Mouse (Mus musculus): ENCODE data around the gene Cttnbp2.
"Not testable (repeated sequence)": the region's sequence is repeated elsewhere in the genome, so short reads cannot be mapped to it uniquely, and the experiment has no call there.

Cttnbp2 gene

GRCm38 (mm10) chr6:18411505-18412225, 103.0 kb downstream of the Cttnbp2 start:
- DNase-seq = no peak

- no peak for DNase-seq
Observed at GRCm38 (mm10) chr6:18408445-18408844, 106.2 kb downstream of the Cttnbp2 start.

GRCm38 (mm10) chr6:18401066-18401674, 113.5 kb downstream of the Cttnbp2 start:
- DNase-seq = no peak

- no peak for DNase-seq
Observed at GRCm38 (mm10) chr6:18381380-18381779, 133.3 kb downstream of the Cttnbp2 start.

GRCm38 (mm10) chr6:18380300-18381202, 134.1 kb downstream of the Cttnbp2 start:
- DNase-seq = no peak

GRCm38 (mm10) chr6:18377755-18378154, 136.9 kb downstream of the Cttnbp2 start:
- DNase-seq = not testable (repeated sequence)

GRCm38 (mm10) chr6:18374744-18375143, 139.9 kb downstream of the Cttnbp2 start:
- no peak for DNase-seq

GRCm38 (mm10) chr6:18373652-18374051, 141.0 kb downstream of the Cttnbp2 start:
- DNase-seq = no peak

GRCm38 (mm10) chr6:18372447-18373228, 142.0 kb downstream of the Cttnbp2 start:
- DNase-seq = no peak

- no peak for DNase-seq
Observed at GRCm38 (mm10) chr6:18369723-18370122, 144.9 kb downstream of the Cttnbp2 start.

- DNase-seq = no peak
Observed at GRCm38 (mm10) chr6:18369054-18369453, 145.6 kb downstream of the Cttnbp2 start.

- DNase-seq = no peak
Observed at GRCm38 (mm10) chr6:18362232-18362631, 152.4 kb downstream of the Cttnbp2 start.

- DNase-seq = no peak
Observed at GRCm38 (mm10) chr6:18360955-18361354, 153.7 kb downstream of the Cttnbp2 start.

GRCm38 (mm10) chr6:18360154-18360553, 154.5 kb downstream of the Cttnbp2 start:
- DNase-seq = no peak

- no peak for DNase-seq
Observed at GRCm38 (mm10) chr6:18349153-18349858, 165.3 kb downstream of the Cttnbp2 start.

GRCm38 (mm10) chr6:18344272-18344671, 170.4 kb downstream of the Cttnbp2 start:
- DNase-seq = no peak

- DNase-seq = no peak
Observed at GRCm38 (mm10) chr6:18338307-18338706, 176.3 kb downstream of the Cttnbp2 start.

- no peak for DNase-seq
Observed at GRCm38 (mm10) chr6:18335393-18335792, 179.2 kb downstream of the Cttnbp2 start.

GRCm38 (mm10) chr6:18322950-18323349, 191.7 kb downstream of the Cttnbp2 start:
- DNase-seq = no peak

Measured in B cell, adult 2 months (primary cell).